In the genomic region with DNA sequence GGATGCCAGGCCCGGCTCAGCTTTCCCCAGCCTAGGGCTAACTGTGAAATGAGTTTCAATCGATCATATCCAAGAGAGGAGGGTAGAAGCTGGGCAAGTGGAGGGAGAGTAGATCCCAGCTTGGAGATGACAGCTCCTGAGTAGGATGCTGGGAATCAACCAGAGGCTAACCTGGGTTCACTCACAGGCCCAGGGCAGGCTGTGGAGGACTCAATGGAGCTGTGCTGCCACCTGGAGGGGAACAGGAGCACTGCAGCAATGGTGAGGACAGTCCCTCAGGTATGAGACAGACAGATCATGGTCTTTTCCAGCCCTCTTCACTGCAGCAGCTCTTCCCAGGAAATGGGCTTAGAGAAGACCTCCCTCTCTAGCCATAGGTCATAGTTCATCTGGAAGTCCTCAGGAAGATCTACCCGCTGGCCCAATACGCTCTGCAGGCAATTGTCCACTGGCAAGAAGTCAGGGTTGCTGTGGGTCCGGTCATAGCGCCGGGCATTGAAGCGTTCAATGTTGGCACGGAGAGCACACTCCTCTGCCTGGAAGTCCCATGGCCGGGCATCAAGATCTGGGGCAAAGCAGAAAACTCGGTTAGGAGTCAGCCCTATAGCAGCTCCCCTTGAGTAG, we compare ENCODE assay signal across 8 mouse cellular contexts. TPM values are rescaled to one million over a fixed set of nuclear protein-coding genes. Genes with fewer than 3 reads are reported as not detected.
DNase-seq lines count a peak whose midpoint lies in the region; ATAC-seq and TF ChIP-seq lines count a peak whose summit lies in the region.
"Had no signal": no experiment of that assay in that cellular context is flagged by ENCODE, and none has a peak within 500 bp of the region (broad histone marks: within the 10 kb centered on the region; RNA-seq: fewer than 3 reads in every experiment).

No protein-coding gene starts in this region.

- ATAC-seq in forebrain, embryonic 11.5 days (replicated peaks; ENCODE audit: low FRiP score) = peak; percentile 65
- ATAC-seq in hindbrain, embryonic 11.5 days (ENCODE audit: low FRiP score) = peak; percentile 28; the same call in 1 of the 2 replicates

- no peak overlapping the region for H3K4me3 ChIP-seq in forebrain, embryonic 11.5 days (ENCODE audit: low read depth, low read length)
- H3K4me3 ChIP-seq in hindbrain, embryonic 11.5 days (ENCODE audit: low read depth, low read length) = no peak overlapping the region

- DNase-seq in MN1 (ENCODE audit: low spot score) = peak; percentile 75
- DNase-seq in brain, embryonic 14.5 days (ENCODE audit: low read depth) = peak; percentile 57
- DNase-seq in forebrain, embryonic 11.5 days (ENCODE audit: low spot score) = peak; percentile 82
- peak; percentile 82 for DNase-seq in hindbrain, embryonic 11.5 days (ENCODE audit: low spot score)
- peak; percentile 44 for DNase-seq in layer of hippocampus, adult 9-11 months
- DNase-seq in lung, postnatal 14 days = peak; percentile 69
- DNase-seq in right cerebral cortex, adult 2 months (ENCODE audit: low spot score in 2 of 2) = peak; percentile 80 to 81

- no peaks in the 10 kb centered on the region for H3K27me3 ChIP-seq in forebrain, embryonic 11.5 days (ENCODE audit: control insufficient read depth, insufficient read depth, low read length)
- no peaks in the 10 kb centered on the region for H3K27me3 ChIP-seq in hindbrain, embryonic 11.5 days (ENCODE audit: control insufficient read depth, insufficient read depth, low read length)

- H3K4me1 ChIP-seq in forebrain, embryonic 11.5 days (replicated peaks; ENCODE audit: control insufficient read depth, insufficient read depth, low read length) = no peaks in the 10 kb centered on the region
- H3K4me1 ChIP-seq in hindbrain, embryonic 11.5 days (replicated peaks; ENCODE audit: control insufficient read depth, insufficient read depth, low read length) = no peaks in the 10 kb centered on the region

- peak; percentile 93 for TF ChIP-seq CTCF in brain, embryonic 14.5 days (IDR thresholded peaks at IDR 0.05; ENCODE audit: borderline replicate concordance, extremely low read depth, insufficient read depth, insufficient read length)

- no peak for TF ChIP-seq POLR2A in brain, embryonic 14.5 days (IDR thresholded peaks at IDR 0.05; ENCODE audit: borderline replicate concordance, extremely low read depth, insufficient read depth, insufficient read length, poor library complexity, severe bottlenecking)

- H3K36me3 ChIP-seq in forebrain, embryonic 11.5 days (ENCODE audit: control insufficient read depth, insufficient read depth, low read length) = peaks cover 29% of the 10 kb centered on the region
- peaks cover 18% of the 10 kb centered on the region for H3K36me3 ChIP-seq in hindbrain, embryonic 11.5 days (ENCODE audit: control insufficient read depth, insufficient read depth, low read length)

- no peaks in the 10 kb centered on the region for H3K9me3 ChIP-seq in forebrain, embryonic 11.5 days (ENCODE audit: control insufficient read depth, low read length)
- no peaks in the 10 kb centered on the region for H3K9me3 ChIP-seq in hindbrain, embryonic 11.5 days (ENCODE audit: control insufficient read depth, low read length)

- H3K4me2 ChIP-seq in forebrain, embryonic 11.5 days (ENCODE audit: low read depth, low read length, severe bottlenecking) = no peak overlapping the region
- no peak overlapping the region for H3K4me2 ChIP-seq in hindbrain, embryonic 11.5 days (replicated peaks; ENCODE audit: low read depth, low read length)

- WGBS in forebrain, embryonic 11.5 days = 89% methylated on average over 11 of the region's 11 CpGs
- WGBS in hindbrain, embryonic 11.5 days = 89% methylated on average over 11 of the region's 11 CpGs

- no peak overlapping the region for H3K27ac ChIP-seq in forebrain, embryonic 11.5 days (ENCODE audit: low read depth, low read length)
- no peak overlapping the region for H3K27ac ChIP-seq in hindbrain, embryonic 11.5 days (ENCODE audit: low read depth, low read length)

- H3K9ac ChIP-seq in forebrain, embryonic 11.5 days (ENCODE audit: low read length) = no peak overlapping the region
- no peak overlapping the region for H3K9ac ChIP-seq in hindbrain, embryonic 11.5 days (ENCODE audit: low read depth, low read length)

RNA-seq across cellular contexts. Expression of gene Gm10961, which starts 18.1 kb away (rescaled TPM):
- polyA plus RNA-seq in brain, embryonic 14.5 days (2012; rRNA removed) = not detected in 2 replicates
- polyA plus RNA-seq in forebrain, embryonic 11.5 days (2014; fragmentation: Nextera tagmentation; extraction: Ambion mirVana) = not detected in 2 replicates
- polyA plus RNA-seq in hindbrain, embryonic 11.5 days (2014; fragmentation: Nextera tagmentation; extraction: Ambion mirVana) = not detected in 2 replicates
- polyA plus RNA-seq: heart, embryonic 16.5 days had no signal

RNA-seq across cellular contexts. Expression of gene Alx3, which starts 18.2 kb away (rescaled TPM):
- 1.2 and 2.4 TPM in 2 replicates for polyA plus RNA-seq in brain, embryonic 14.5 days (2012; rRNA removed)
- 14.7 and 16.9 TPM in 2 replicates for polyA plus RNA-seq in forebrain, embryonic 11.5 days (2014; fragmentation: Nextera tagmentation; extraction: Ambion mirVana)
- 0.73 and 1.5 TPM in 2 replicates for polyA plus RNA-seq in hindbrain, embryonic 11.5 days (2014; fragmentation: Nextera tagmentation; extraction: Ambion mirVana)

RNA-seq across cellular contexts. Expression of gene Strip1, which starts 18.5 kb away (rescaled TPM):
- polyA plus RNA-seq in brain, embryonic 14.5 days (2012; rRNA removed) = 215 and 216 TPM in 2 replicates
- polyA plus RNA-seq in forebrain, embryonic 11.5 days (2014; fragmentation: Nextera tagmentation; extraction: Ambion mirVana) = 92.2 and 100 TPM in 2 replicates
- 85.1 and 100 TPM in 2 replicates for polyA plus RNA-seq in hindbrain, embryonic 11.5 days (2014; fragmentation: Nextera tagmentation; extraction: Ambion mirVana)

RNA-seq across cellular contexts. Expression of gene Ubl4b, which starts 58.1 kb away (rescaled TPM):
- not detected in 2 replicates for polyA plus RNA-seq in brain, embryonic 14.5 days (2012; rRNA removed)
- polyA plus RNA-seq in forebrain, embryonic 11.5 days (2014; fragmentation: Nextera tagmentation; extraction: Ambion mirVana) = not detected in 2 replicates
- not detected in 2 replicates for polyA plus RNA-seq in hindbrain, embryonic 11.5 days (2014; fragmentation: Nextera tagmentation; extraction: Ambion mirVana)
